Mouse (Mus musculus): ENCODE data around the gene Sipa1l1.

- TF ChIP-seq TAL1 (IDR thresholded peaks at IDR 0.05; ENCODE audit: low read length) (no peak), GATA1 (IDR thresholded peaks at IDR 0.05; ENCODE audit: low read length) (no peak)
These were observed 14.6 kb upstream of the Sipa1l1 start for GRCm38 (mm10) chr12:82154527-82154926.

All from erythroblast, embryonic 14.5 days (primary cell).